Mouse (Mus musculus) liver, embryonic 13.5 days (tissue): ENCODE measurements at regions not wholly inside any gene's neighbourhood (a gene's known extent, or its start where the extent isn't known, plus 50 kb on each side); places are given as distances from the start of the nearest gene placed in this dataset.
"Not testable (repeated sequence)": the region's sequence is repeated elsewhere in the genome, so short reads cannot be mapped to it uniquely, and the experiment has no call there.

Experiments used
- ATAC-seq: fragments of 200-750 bp; cut with Nextera tagmentation; 2 replicates; pipeline ENCODE4 v1.8.0; 2017; ENCODE audit warnings: low read depth, mild to moderate bottlenecking, moderate number of reproducible peaks, moderate library complexity
- DNase-seq: peaks from one replicate; pipeline ENCODE4 v3.0.0; 2022
- H3K27ac ChIP-seq: fragments of 300-500 bp; sonication (generic); 2 replicates; pipeline ENCODE4 v1.5.1; 2015; ENCODE audit warnings: moderate library complexity, mild to moderate bottlenecking, inconsistent platforms
- H3K27me3 ChIP-seq: fragments of 300-500 bp; sonication (generic); 2 replicates; pipeline ENCODE4 v1.6.1; 2015; ENCODE audit warnings: mild to moderate bottlenecking, inconsistent platforms
- H3K36me3 ChIP-seq: fragments of 300-500 bp; sonication (generic); 2 replicates; pipeline ENCODE4 v1.6.1; 2015; ENCODE audit warnings: mild to moderate bottlenecking, inconsistent platforms
- H3K4me1 ChIP-seq: fragments of 300-500 bp; sonication (generic); replicated peaks from 2 replicates; pipeline ENCODE4 v1.6.1; 2015; ENCODE audit warnings: inconsistent platforms
- H3K4me2 ChIP-seq: fragments of 300-500 bp; sonication (generic); 2 replicates; pipeline ENCODE4 v1.6.1; 2015; ENCODE audit warnings: inconsistent platforms, mild to moderate bottlenecking, moderate library complexity
- H3K4me3 ChIP-seq: fragments of 300-500 bp; sonication (generic); replicated peaks from 2 replicates; pipeline ENCODE4 v1.5.1; 2015; ENCODE audit warnings: mild to moderate bottlenecking, inconsistent platforms
- H3K9ac ChIP-seq: fragments of 300-500 bp; sonication (generic); 2 replicates; pipeline ENCODE4 v1.6.1; 2015; ENCODE audit warnings: mild to moderate bottlenecking, inconsistent platforms
- H3K9me3 ChIP-seq: fragments of 300-500 bp; sonication (generic); replicated peaks from 2 replicates; pipeline ENCODE4 v1.6.1; 2016; ENCODE audit warnings: inconsistent platforms
- WGBS: fragments of 180-500 bp; shearing (Covaris S2); methylation state at CpG from one replicate; pipeline ENCODE4 v1.1.7; 2015; ENCODE audit not compliant: insufficient replicate concordance; 5-methylcytosine and 5-hydroxymethylcytosine counted together

GRCm38 (mm10) chr3:22285904-22286303 is 209.5 kb downstream of the Tbl1xr1 start:
- H3K27me3 ChIP-seq = no peaks in the 10 kb centered on the region
- no peak overlapping the region for H3K4me3 ChIP-seq
- ATAC-seq (no peak), DNase-seq (no peak)
- WGBS = 92% methylated on average over 2 of the region's 2 CpGs
- H3K36me3 ChIP-seq = no peaks in the 10 kb centered on the region
- H3K4me2 ChIP-seq = no peak overlapping the region
- H3K4me1 ChIP-seq = no peaks in the 10 kb centered on the region
- H3K9ac ChIP-seq = no peak overlapping the region
- no peak overlapping the region for H3K27ac ChIP-seq
- no peaks in the 10 kb centered on the region for H3K9me3 ChIP-seq

DNA sequence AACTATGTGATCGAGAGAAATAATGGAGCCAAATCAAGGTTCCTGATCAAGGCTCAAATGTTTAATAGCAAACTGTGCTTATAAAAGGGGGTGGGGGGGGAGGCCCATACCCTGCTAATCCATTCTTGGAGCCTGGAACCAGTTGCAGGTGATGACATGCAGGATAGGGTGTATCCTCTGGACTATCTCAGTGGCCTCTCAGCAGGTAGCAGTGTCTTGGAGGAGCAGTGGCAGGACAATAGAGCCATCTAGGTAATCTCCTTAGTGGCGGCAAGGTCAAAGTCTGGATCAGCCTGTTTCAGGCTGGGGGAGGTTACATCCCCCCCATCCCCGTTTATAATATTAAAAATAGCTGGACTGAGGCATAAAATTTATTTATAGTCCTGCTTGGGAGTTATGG is 217.0 kb downstream of the Tbl1xr1 start:
- no peak overlapping the region for H3K27ac ChIP-seq
- ATAC-seq (no peak), DNase-seq (no peak)
- 56% methylated on average over 3 of the region's 3 CpGs for WGBS
- H3K4me3 ChIP-seq = no peak overlapping the region
- no peaks in the 10 kb centered on the region for H3K4me1 ChIP-seq
- H3K9ac ChIP-seq = no peak overlapping the region
- H3K27me3 ChIP-seq = no peaks in the 10 kb centered on the region
- no peaks in the 10 kb centered on the region; the same call in 1 of the 2 replicates for H3K9me3 ChIP-seq
- no peaks in the 10 kb centered on the region for H3K36me3 ChIP-seq
- H3K4me2 ChIP-seq = no peak overlapping the region

DNA sequence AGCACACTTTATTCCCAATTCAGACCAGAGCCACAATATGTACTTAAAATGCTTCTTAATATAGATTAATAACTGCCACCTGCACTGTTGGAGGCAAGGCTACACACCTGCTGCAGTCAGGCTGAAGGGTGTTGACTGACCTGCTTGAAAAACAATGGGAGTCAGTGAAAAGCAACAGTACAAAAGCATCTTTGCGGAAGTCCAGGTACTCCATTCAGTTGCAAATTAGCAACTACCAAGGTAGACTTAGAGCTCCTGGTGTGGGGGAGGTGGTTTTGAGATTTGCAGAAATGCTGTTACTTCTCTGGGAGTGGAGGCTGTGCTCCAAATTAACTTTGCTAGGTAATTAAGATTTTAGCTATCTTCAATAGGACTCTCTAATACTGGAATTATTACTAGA is 217.6 kb downstream of the Tbl1xr1 start:
- DNase-seq, H3K9me3 ChIP-seq, H3K27me3 ChIP-seq, H3K36me3 ChIP-seq, ATAC-seq, H3K4me3 ChIP-seq, H3K4me2 ChIP-seq, H3K9ac ChIP-seq, H3K27ac ChIP-seq, H3K4me1 ChIP-seq: not testable (repeated sequence)
- 73% methylated on average over 1 of the region's 1 CpGs for WGBS

- not testable (repeated sequence) for H3K4me2 ChIP-seq, H3K4me1 ChIP-seq, H3K9ac ChIP-seq, H3K36me3 ChIP-seq, H3K27me3 ChIP-seq, DNase-seq, H3K9me3 ChIP-seq, H3K4me3 ChIP-seq, H3K27ac ChIP-seq, ATAC-seq
- WGBS = 62% methylated on average over 1 of the region's 1 CpGs
Observed at GRCm38 (mm10) chr3:22296925-22297324, 220.5 kb downstream of the Tbl1xr1 start.

- H3K27me3 ChIP-seq, H3K9me3 ChIP-seq, H3K4me1 ChIP-seq, ATAC-seq, H3K9ac ChIP-seq, H3K4me2 ChIP-seq, DNase-seq, H3K4me3 ChIP-seq, H3K27ac ChIP-seq, H3K36me3 ChIP-seq: not testable (repeated sequence)
- 76% methylated on average over 1 of the region's 1 CpGs for WGBS
Observed at GRCm38 (mm10) chr3:22297831-22298230, 221.4 kb downstream of the Tbl1xr1 start.

DNA sequence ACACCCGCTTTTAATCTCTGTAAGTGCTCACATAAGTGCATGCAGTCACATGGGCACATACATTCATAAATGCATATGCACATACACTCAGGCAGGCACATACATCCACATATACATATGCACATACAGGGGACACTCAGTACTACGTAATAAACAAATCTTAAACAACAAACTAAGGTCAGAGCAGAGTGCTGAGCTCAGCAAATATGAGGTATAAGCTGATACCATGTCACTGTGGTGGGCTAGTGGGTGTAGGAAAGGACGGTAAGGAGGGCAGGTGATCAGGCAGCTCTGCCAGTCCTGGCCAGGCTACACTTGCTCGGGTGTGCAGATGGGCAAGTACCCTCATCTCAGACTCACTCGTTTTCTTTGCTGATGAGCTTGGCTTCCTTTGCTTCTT is 224.1 kb downstream of the Tbl1xr1 start:
- Histone ChIP-seq H3K9me3 (no peaks in the 10 kb centered on the region), H3K36me3 (no peaks in the 10 kb centered on the region)
- 60% methylated on average over 5 of the region's 5 CpGs for WGBS

GRCm38 (mm10) chr3:22301991-22302517 is 225.6 kb downstream of the Tbl1xr1 start:
- DNase-seq (no peak), ATAC-seq (no peak)
- no peak overlapping the region for H3K9ac ChIP-seq
- 49% methylated on average over 5 of the region's 5 CpGs for WGBS
- no peaks in the 10 kb centered on the region for H3K36me3 ChIP-seq
- H3K4me1 ChIP-seq = no peaks in the 10 kb centered on the region
- H3K4me3 ChIP-seq = no peak overlapping the region
- no peak overlapping the region for H3K27ac ChIP-seq
- no peaks in the 10 kb centered on the region for H3K9me3 ChIP-seq
- H3K4me2 ChIP-seq = no peak overlapping the region
- no peaks in the 10 kb centered on the region for H3K27me3 ChIP-seq

More for the DNA sequence above, 224.1 kb downstream of the Tbl1xr1 start:
- ATAC-seq (no peak), DNase-seq (no peak)
- Histone ChIP-seq H3K4me3 (no peak overlapping the region), H3K27ac (no peak overlapping the region), H3K4me1 (no peaks in the 10 kb centered on the region), H3K4me2 (no peak overlapping the region), H3K27me3 (no peaks in the 10 kb centered on the region), H3K9ac (no peak overlapping the region)

GRCm38 (mm10) chr3:22304145-22304544 is 227.7 kb downstream of the Tbl1xr1 start:
- H3K4me2 ChIP-seq = no peak overlapping the region
- H3K9ac ChIP-seq = no peak overlapping the region
- no peak overlapping the region for H3K4me3 ChIP-seq
- H3K36me3 ChIP-seq = no peaks in the 10 kb centered on the region
- no peaks in the 10 kb centered on the region for H3K4me1 ChIP-seq
- DNase-seq = no peak
- H3K27ac ChIP-seq = no peak overlapping the region
- H3K9me3 ChIP-seq = no peaks in the 10 kb centered on the region
- WGBS = 44% methylated on average over 1 of the region's 1 CpGs
- no peak for ATAC-seq
- H3K27me3 ChIP-seq = no peaks in the 10 kb centered on the region

DNA sequence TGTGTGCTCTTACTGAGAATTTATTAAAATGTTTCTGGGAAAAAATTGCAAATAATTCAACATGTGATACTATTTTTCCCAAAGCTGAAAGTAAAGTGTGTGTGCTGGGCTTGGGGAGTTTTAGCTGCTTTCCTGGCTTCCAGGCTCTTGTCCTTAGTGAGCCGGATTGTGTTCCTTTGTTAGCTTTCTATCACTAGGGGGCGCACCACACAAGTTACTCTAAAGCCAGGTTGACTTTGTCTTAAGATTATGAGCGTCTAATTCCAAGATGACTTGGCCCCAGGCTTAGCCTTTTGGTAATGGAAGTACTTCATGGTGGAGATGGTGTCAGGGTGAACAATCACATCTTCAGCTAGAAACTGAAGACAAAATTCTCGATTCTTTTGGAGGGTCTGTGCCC is 230.2 kb downstream of the Tbl1xr1 start:
- ATAC-seq = no peak
- H3K9me3 ChIP-seq = no peaks in the 10 kb centered on the region

DNA sequence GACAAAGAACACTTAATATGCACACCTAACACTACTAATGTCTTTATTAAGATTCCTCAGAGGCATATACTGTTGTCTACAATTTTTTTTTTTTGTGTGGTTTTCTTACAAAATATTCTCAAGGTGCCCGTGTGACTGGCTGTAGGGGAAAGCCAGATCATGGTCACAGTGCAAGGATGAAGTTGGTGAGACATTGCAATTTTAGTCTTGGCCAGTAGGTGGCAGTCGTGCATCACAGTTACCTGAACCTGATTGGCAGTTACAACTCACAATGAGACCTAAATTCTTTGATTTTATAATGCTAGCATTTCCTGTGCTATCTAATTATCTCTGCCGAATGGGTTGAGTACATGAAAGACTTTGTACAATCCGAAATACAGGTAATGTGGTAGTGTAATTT is 232.5 kb downstream of the Tbl1xr1 start:
- ATAC-seq (no peak), DNase-seq (peak; percentile 29)
- 7% methylated on average over 4 of the region's 4 CpGs for WGBS
- Histone ChIP-seq H3K9me3 (no peaks in the 10 kb centered on the region), H3K4me2 (no peak overlapping the region), H3K27me3 (no peaks in the 10 kb centered on the region), H3K4me1 (no peaks in the 10 kb centered on the region), H3K4me3 (no peak overlapping the region), H3K36me3 (no peaks in the 10 kb centered on the region), H3K9ac (no peak overlapping the region), H3K27ac (no peak overlapping the region)

More for the DNA sequence above, 230.2 kb downstream of the Tbl1xr1 start:
- DNase-seq = no peak
- H3K9ac ChIP-seq = no peak overlapping the region
- H3K4me3 ChIP-seq = no peak overlapping the region
- H3K4me1 ChIP-seq = no peaks in the 10 kb centered on the region
- H3K36me3 ChIP-seq = no peaks in the 10 kb centered on the region
- H3K4me2 ChIP-seq = no peak overlapping the region
- 58% methylated on average over 4 of the region's 4 CpGs for WGBS
- H3K27ac ChIP-seq = no peak overlapping the region
- H3K27me3 ChIP-seq = no peaks in the 10 kb centered on the region

DNA sequence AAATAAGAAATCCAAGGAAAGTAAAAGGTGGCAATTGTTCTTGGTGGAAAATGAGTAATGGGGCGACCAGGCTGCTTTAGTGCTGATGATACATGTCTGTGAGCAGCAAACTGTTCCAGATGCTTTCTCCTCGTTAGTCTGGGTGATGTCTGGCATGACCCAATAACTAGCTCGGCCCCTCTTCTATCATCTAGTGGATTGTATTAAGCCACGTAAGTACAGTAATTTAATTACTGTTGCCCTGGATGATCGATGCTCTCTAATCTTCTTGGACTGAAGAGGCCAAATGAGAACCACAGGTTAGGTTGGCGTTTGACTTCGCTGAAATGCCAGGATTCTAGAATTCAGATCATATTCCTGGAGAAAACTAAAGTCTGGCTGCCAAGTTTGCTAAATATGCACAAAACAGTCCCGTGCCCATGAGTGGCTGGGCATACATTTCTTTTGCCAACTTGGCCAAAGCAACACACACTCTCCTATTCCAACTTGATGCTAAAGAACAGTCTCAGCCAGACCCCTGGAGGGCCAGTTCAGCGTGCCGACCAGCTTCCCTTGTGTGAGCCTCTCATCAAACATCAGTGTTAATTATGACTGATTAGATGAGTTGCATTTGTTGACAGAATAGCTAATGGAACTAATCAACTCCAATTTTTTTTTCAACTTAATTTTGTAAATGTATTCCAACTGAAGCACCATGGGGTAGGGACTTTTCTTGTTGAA is 240.2 kb downstream of the Tbl1xr1 start:
- no peak overlapping the region for H3K9ac ChIP-seq
- peaks cover 12% of the 10 kb centered on the region for H3K4me1 ChIP-seq
- no peak overlapping the region for H3K4me2 ChIP-seq
- no peaks in the 10 kb centered on the region for H3K27me3 ChIP-seq
- H3K9me3 ChIP-seq = no peaks in the 10 kb centered on the region
- no peak overlapping the region for H3K4me3 ChIP-seq
- no peak for ATAC-seq
- no peak for DNase-seq
- WGBS = 67% methylated on average over 10 of the region's 10 CpGs
- H3K36me3 ChIP-seq = no peaks in the 10 kb centered on the region
- no peak overlapping the region for H3K27ac ChIP-seq

DNA sequence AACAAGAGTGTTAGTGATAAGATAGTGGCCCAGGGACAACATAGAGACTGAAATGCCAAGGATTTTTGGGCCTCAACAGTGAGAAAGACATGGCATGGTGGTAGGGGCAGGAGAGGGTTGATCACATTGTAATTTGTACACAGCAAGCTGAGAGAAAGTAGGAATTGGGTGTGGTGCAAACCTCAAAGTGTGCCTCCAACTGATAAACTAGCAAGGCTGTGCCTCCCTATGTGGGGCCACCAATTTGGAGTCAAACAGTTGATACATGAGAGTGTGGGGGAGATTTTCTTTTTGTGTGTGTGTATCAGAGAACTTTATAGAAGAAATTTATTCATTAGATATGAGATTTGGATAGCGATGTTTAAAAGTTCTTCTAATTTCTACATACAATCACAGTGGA is 244.0 kb downstream of the Tbl1xr1 start:
- Histone ChIP-seq H3K27ac (0 out of 2 replicates have a peak overlapping the region, but pooled peaks have one; percentile 23), H3K4me1 (peaks cover 12% of the 10 kb centered on the region)
- peak; percentile 13 for DNase-seq
- not testable (repeated sequence) for H3K9ac ChIP-seq, H3K4me3 ChIP-seq, H3K36me3 ChIP-seq, H3K27me3 ChIP-seq, H3K4me2 ChIP-seq, H3K9me3 ChIP-seq
- 79% methylated on average over 1 of the region's 1 CpGs for WGBS
- ATAC-seq = peak; percentile 96
